Mouse (Mus musculus) left cerebral cortex, postnatal 36 days (tissue): ENCODE results near the gene Adamtsl4. TPM values are rescaled to one million over a fixed set of nuclear protein-coding genes. Genes with fewer than 3 reads are reported as not detected.
"Not testable (repeated sequence)": the region's sequence is repeated elsewhere in the genome, so short reads cannot be mapped to it uniquely, and the experiment has no call there.

ENCODE experiments used
- DNase-seq, 2 experiments: peaks; one replicate each; pipeline ENCODE4 v3.0.0; 2021 to 2022; ENCODE audit warnings: low spot score in 2 of 2, mixed read lengths in 1 of 2
- intact Hi-C: fragments of 180-260 bp; cut with DNase I; formaldehyde crosslinking; loops from one replicate; pipeline ENCODE4 v1.15.1; 2025
- total RNA-seq, 2 experiments: library from RNA; stranded (reverse); gene quantifications; 2 replicates each; pipeline ENCODE4 v1.2.3; 2021

The Adamtsl4 gene
- total RNA-seq, 2 experiments from 2014 or later: 4.2 to 4.9 TPM

DNA sequence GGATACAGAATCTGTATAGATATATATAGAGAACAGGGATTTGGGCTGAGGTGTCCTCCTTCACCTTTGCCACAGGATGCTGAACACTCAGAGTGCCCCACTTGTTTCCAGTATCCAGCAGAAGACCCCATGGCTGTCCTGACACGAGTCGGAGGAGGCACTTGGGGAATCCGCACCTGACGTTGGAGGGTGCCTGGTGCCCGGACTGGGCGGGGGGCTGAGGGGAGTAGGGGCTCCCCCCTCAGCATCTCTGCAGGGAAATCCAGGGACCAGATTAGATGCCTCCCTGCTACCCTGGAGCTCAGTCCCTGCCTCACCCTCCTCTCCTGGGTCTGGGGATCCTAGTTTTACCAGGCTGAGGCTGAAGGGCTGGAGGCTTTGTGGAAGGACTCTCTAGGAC, 7.0 kb downstream of the Adamtsl4 start:
- intact Hi-C loops: no loop called here

DNA sequence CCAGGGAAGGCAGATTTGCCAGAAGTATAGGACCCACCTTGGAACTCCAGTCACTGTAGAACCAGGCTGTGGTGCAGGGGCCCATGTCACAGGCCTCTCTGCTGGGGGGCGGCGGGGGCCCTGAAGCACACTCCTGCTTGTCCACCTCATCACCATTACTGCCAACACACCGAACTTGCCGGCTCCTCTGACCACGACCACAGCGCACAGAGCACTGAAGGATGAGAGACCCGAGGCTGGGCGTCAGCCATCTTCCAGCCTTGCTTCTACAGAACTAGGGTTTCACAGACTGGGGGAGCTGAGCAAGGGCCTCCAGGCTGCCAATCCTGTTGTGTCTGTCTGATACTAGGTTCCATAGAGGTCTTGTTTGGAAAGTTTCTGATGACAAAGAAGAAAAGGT, 8.2 kb downstream of the Adamtsl4 start:
- DNase-seq: no peak
- intact Hi-C loops: no loop called here

More for the DNA sequence above, 7.0 kb downstream of the Adamtsl4 start:
- DNase-seq: no peak

DNA sequence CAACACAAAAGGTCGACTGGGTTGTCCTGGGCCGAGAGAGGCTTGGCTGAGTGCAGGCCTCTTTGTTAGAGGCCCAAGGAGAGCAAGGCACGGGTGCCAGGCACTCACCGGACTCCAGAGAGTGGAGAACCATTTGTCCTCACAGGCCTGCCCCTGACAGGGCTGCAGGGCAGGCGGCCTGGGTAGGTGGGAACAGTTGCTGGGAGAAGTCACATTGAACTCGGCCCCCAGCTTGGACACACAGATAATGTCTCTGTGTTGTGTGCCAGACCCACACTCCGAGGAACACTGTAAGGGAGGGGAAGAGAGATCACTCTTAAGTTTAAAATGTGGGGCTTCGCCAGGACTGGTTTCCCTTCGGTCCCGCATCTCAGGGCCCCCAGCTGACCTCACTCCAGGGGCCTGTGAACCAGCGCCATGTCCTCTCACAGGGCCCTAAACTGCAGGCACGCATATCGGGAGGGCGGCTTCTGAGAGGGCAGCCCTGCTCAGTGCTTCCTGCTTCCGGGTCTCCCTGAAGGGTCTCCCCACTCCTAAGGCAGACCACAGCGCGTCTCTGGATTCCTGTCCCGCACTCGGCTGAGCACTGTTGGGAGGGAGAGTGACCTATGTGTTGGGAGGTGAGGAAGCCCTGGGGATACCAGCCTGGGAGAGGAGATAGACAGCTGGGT, 10.2 kb downstream of the Adamtsl4 start:
- DNase-seq: no peak
- intact Hi-C loops: no loop called here

DNA sequence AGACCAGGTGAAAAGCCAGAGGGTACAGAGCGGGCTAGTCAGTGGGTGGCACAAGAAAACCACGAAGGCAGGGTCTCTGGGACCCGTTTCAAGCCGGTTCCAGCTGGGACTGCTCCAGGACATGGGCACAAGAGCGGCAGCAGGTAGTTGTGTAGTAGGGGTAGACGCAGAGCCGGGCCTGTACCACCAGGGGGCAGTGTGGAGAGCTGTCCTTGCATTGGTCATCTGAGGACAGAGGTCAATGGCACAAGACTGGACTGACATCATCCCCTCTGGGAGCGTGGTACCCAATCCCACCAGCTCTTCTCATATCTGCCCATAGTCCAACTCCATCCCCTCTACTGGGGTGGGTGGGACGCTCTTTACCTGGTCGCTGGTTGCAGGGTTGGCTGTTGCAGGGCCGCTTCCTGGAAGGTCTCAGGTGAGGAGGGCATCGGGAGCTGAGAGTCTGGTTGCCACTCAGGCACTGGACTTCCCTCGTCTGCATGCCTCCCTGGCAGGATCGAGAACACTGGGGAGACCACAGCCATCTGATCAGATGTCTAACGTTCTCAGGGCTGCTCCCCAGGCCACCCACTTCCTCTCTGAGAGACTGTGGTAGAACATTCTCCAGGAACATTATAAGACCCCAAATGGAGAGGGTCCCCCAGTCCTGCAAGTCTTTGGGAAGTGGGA, 10.8 kb downstream of the Adamtsl4 start:
- peak in 1 of 2 experiments; percentile 50 for DNase-seq
- intact Hi-C loops: no loop called here

DNA sequence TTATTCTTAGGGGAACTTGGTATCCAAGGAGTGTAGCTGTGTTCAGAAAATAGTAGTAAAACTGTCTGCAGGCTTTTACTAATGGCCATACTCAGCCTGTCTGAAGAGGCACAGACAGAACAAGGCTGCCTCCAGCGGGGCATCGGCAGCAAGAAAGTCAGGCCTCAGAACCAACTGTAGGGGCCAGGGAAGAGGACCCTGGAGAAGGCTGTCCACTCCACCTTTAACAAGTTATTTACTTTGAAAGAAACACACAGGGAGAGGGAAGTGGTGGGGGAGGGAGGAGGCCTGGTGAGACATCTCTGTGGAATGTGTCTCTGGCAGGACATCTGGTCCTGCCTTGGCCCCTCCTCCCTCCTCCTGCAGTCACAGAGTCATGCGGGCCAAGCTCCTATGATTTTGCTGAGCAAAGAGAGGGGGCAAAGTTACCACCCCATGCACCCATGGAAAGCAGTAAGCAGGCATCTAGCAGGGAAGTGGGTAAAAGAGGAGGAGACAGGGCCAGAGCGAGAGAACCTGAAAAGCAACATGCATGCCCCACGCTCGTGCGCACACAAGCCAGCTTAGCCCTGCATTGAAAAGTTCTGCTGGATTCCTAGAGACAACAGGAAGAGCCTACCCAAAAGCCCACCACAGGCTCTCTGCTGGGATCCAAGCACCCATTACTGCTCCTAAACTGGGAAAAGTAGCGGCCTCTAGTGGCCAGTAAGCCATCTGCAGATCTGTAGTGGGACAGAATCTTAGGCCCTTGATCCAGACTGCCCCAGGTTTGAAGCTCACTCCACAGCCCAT, 12.2 kb downstream of the Adamtsl4 start:
- DNase-seq: peak; percentile 42 to 55
- intact Hi-C loops: loop anchor here (1.0 kb wide), 1 partner anchor 42 kb away; no protein-coding TSS in a partner anchor

DNA sequence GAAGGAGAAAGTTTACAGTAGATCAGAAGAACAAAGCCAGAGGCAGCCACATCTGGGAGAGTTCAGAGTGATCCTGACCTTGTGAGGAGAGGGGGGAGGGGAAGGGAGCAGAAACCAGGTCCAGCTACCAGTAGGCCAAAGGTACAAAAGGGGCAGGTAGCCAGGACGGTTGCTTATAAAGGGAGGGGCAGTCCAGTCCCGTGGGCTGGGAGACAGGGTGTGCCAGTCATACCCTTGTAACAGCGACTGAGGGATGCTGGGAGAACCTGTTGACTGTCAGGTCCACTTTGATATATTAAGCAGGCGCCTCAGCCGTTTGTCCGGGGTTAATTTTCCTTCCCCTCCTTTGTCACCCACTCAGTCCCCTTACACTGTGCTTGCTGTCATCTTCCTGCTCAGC, 12.9 kb downstream of the Adamtsl4 start:
- intact Hi-C loops: loop anchor here (1.0 kb wide), 1 partner anchor 42 kb away; no protein-coding TSS in a partner anchor
- DNase-seq: no peak

GRCm38 (mm10) chr3:95674236-95674635, 13.5 kb downstream of the Adamtsl4 start:
- no peak for DNase-seq

GRCm38 (mm10) chr3:95673707-95674211, 14.0 kb downstream of the Adamtsl4 start:
- intact Hi-C loops: no loop called here

More at GRCm38 (mm10) chr3:95674236-95674635, 13.5 kb downstream of the Adamtsl4 start:
- intact Hi-C loops: no loop called here

DNA sequence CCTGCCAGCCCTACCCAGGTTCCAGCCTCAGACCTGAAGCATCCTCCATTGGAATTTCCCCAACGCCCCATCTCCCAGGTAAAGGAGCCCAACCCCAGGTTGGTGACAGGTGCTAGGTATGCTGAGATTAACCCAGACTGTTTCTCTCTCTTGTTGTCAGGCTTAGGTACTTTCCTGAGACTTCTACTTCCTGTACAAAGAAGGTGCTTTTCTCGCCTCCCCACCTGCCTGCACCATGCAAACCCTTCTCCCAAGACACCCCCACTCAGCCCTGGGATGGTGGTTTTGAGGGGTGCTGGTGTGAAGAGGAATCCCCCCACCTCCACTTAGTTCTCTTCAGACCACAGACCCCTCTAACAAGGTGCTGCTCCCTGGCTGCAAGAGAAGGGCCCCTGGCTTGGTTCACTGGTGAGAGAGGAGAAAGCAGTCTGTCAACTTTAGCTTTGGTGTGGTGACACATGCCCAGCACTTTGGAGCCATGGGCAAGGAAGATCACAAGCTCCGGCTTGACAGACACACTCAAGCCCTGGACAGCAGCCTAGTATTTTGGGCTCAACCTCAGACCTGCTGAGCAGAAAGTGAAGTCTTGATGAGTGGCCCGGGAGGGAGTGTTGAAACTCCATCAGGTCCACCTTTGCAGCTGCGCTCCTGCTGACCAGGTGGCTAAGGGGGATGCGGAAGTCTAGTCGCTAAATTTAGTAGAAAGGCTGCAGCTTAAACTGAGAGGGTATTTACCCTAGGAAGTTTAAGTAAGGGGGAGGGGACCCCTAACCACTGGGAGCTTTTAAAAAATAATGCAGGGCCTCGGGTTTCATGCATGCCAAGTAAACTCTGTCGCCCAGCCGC, 14.6 kb downstream of the Adamtsl4 start:
- intact Hi-C loops: no loop called here
- DNase-seq: no peak

More at GRCm38 (mm10) chr3:95673707-95674211, 14.0 kb downstream of the Adamtsl4 start:
- DNase-seq: no peak

- intact Hi-C loops: no loop called here
- no peak for DNase-seq
These were observed 15.3 kb downstream of the Adamtsl4 start for GRCm38 (mm10) chr3:95672461-95672860.

GRCm38 (mm10) chr3:95671201-95671600, 16.5 kb downstream of the Adamtsl4 start:
- DNase-seq: no peak
- intact Hi-C loops: no loop called here

- DNase-seq, intact Hi-C loops: not testable (repeated sequence)
These were observed 17.3 kb downstream of the Adamtsl4 start for GRCm38 (mm10) chr3:95670419-95670818.

DNA sequence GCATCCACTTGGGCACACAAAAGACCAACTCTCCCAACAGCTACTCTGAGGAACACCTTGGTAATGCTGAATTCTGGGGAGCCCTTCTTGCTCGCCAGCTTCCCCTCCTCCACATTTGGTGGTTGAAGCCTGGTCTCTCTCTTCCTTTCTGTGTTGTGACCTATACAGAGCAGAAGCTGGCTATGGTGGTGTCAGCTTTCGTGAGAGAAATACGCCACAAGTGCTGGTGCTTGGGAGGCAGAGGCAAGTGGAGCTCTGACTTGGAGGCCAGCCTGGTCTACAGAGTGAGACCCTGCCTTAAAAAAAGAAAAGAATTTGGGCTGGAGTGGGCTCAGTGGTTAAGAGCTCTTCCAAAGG, 18.4 kb downstream of the Adamtsl4 start:
- DNase-seq: no peak
- intact Hi-C loops: no loop called here

DNA sequence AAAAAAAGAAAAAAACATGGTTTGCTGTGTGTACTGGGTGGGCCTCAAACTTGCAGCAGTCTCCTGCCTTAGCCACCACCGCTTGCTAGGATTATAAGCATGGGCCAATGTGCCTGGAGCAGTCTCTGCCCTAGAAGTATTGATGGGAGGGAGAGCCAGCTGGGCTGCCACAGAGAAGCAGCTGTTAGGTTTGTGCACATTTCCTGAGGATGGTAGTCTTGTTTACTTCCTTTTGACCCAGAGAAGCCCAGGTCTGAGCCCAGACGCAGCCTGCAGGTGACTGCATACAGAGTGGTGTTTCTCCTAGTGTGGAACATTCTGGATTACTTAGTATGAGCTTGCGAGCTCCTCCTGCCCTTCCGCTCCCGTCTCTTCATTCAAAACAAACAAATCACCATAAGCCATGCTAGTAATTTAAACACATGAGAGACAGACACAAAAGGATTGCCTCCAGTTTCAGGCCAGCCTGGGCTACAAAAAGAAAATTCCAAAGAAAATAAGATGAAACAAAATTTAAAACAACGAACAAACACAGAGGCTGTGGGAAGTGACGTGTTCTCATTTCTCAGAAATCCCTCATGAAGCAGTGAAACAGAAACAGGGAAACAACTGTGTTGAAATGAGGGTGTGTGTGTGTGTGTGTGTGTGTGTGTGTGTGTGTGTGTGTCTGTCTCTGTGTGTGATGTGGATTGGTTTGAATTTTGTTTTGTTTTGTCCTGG, 19.0 kb downstream of the Adamtsl4 start:
- intact Hi-C loops: no loop called here
- no peak for DNase-seq

GRCm38 (mm10) chr3:95668026-95668425, 19.7 kb downstream of the Adamtsl4 start:
- intact Hi-C loops: no loop called here
- DNase-seq: peak; percentile 29

- intact Hi-C loops: no loop called here
- DNase-seq: no peak
These were observed 20.2 kb downstream of the Adamtsl4 start for GRCm38 (mm10) chr3:95667521-95667920.

- intact Hi-C loops: no loop called here
- no peak for DNase-seq
These were observed 21.4 kb downstream of the Adamtsl4 start for GRCm38 (mm10) chr3:95666124-95666844.

DNA sequence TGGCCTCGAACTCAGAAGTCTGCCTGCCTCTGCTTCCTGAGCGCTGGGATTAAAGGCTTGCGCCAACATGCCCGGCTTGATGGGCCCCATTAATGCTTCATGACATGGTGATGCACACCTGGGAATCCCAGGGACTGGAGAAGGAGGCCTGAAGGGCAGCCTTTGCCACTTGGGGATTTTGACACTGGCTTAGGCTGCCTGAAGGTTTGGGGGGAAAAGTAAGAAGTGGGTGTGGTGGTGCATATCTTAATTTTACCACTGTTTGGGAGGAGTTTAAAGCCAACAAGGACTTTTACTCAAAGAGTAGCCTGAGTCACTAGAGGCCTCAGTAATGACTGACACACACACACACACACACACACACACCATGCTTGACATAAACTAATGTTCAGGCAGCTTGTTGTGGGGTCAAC, 22.8 kb downstream of the Adamtsl4 start:
- intact Hi-C loops: no loop called here

More for the DNA sequence above, 22.8 kb downstream of the Adamtsl4 start:
- no peak for DNase-seq
